Mouse (Mus musculus) kidney, postnatal 0 days (tissue): ENCODE measurements at regions not wholly inside any gene's neighbourhood (a gene's known extent, or its start where the extent isn't known, plus 50 kb on each side); places are given as distances from the start of the nearest gene placed in this dataset.

Experiments
- ATAC-seq: fragments of 200-750 bp; cut with Nextera tagmentation; replicated peaks from 2 replicates; pipeline ENCODE4 v1.8.0; 2017; ENCODE audit warnings: low read depth, moderate number of reproducible peaks, moderate TSS enrichment, moderate library complexity; ENCODE audit not compliant: low FRiP score
- DNase-seq: peaks from one replicate; pipeline ENCODE4 v3.0.0-alpha.2; 2016; ENCODE audit warnings: low spot score
- H3K27ac ChIP-seq: fragments of 300-500 bp; sonication (generic); 2 replicates; pipeline ENCODE4 v1.5.1; 2014; ENCODE audit warnings: mild to moderate bottlenecking
- H3K27me3 ChIP-seq: fragments of 300-500 bp; sonication (generic); 2 replicates; pipeline ENCODE4 v1.6.1; 2014; ENCODE audit warnings: low read length, mixed read lengths; ENCODE audit not compliant: insufficient read depth
- H3K36me3 ChIP-seq: fragments of 300-500 bp; sonication (generic); 2 replicates; pipeline ENCODE4 v1.6.1; 2014; ENCODE audit warnings: low read length, mixed read lengths; ENCODE audit not compliant: insufficient read depth
- H3K4me1 ChIP-seq: fragments of 300-500 bp; sonication (generic); replicated peaks from 2 replicates; pipeline ENCODE4 v1.6.1; 2014; ENCODE audit warnings: antibody characterized with exemption, low read length, mixed read lengths; ENCODE audit not compliant: insufficient read depth
- H3K4me2 ChIP-seq: fragments of 300-500 bp; sonication (generic); 2 replicates; pipeline ENCODE4 v1.6.1; 2014; ENCODE audit warnings: mild to moderate bottlenecking, low read length, moderate library complexity, mixed read lengths
- H3K4me3 ChIP-seq: fragments of 300-500 bp; sonication (generic); replicated peaks from 2 replicates; pipeline ENCODE4 v1.5.1; 2014; ENCODE audit warnings: low read depth, low read length
- H3K9ac ChIP-seq: fragments of 300-500 bp; sonication (generic); 2 replicates; pipeline ENCODE4 v1.6.1; 2014; ENCODE audit warnings: low read depth, low read length
- H3K9me3 ChIP-seq: fragments of 300-500 bp; sonication (generic); replicated peaks from 2 replicates; pipeline ENCODE4 v1.6.1; 2016; ENCODE audit warnings: low read length, inconsistent platforms, mixed read lengths
- CTCF ChIP-seq: IDR thresholded peaks from 2 replicates; pipeline ENCODE4 v1.5.1; 2016; ENCODE audit warnings: antibody characterized with exemption, low read depth, mild to moderate bottlenecking, moderate library complexity
- WGBS: fragments of 180-500 bp; shearing (Covaris S2); extraction: QIAGEN DNeasy Blood & Tissue Kit; methylation state at CpG from one replicate; pipeline ENCODE4 v1.1.7; 2014; 5-methylcytosine and 5-hydroxymethylcytosine counted together

- Histone ChIP-seq H3K4me3 (no peak overlapping the region), H3K36me3 (no peaks in the 10 kb centered on the region), H3K27ac (no peak overlapping the region), H3K27me3 (no peaks in the 10 kb centered on the region), H3K4me1 (no peaks in the 10 kb centered on the region), H3K9ac (no peak overlapping the region), H3K9me3 (no peaks in the 10 kb centered on the region), H3K4me2 (no peak overlapping the region)
- peak; percentile 2 for DNase-seq
- TF ChIP-seq CTCF: no peak
- no peak for ATAC-seq
- WGBS: 61% methylated on average over 2 of the region's 2 CpGs
Observed at GRCm38 (mm10) chr12:26100140-26100539, 314.9 kb downstream of the Rnf144a start.

GRCm38 (mm10) chr12:26099176-26099575, 315.9 kb downstream of the Rnf144a start:
- no peaks in the 10 kb centered on the region for H3K4me1 ChIP-seq
- H3K9me3 ChIP-seq: no peaks in the 10 kb centered on the region
- 87% methylated on average over 5 of the region's 5 CpGs for WGBS
- H3K4me2 ChIP-seq: no peak overlapping the region
- H3K4me3 ChIP-seq: no peak overlapping the region
- H3K27me3 ChIP-seq: no peaks in the 10 kb centered on the region
- no peak overlapping the region for H3K27ac ChIP-seq
- ATAC-seq (no peak), DNase-seq (no peak)
- H3K36me3 ChIP-seq: no peaks in the 10 kb centered on the region
- H3K9ac ChIP-seq: no peak overlapping the region
- no peak for TF ChIP-seq CTCF

GRCm38 (mm10) chr12:26092311-26092710, 322.7 kb downstream of the Rnf144a start:
- no peak overlapping the region for H3K4me3 ChIP-seq
- no peaks in the 10 kb centered on the region for H3K27me3 ChIP-seq
- H3K4me2 ChIP-seq: no peak overlapping the region
- H3K4me1 ChIP-seq: no peaks in the 10 kb centered on the region
- ATAC-seq (no peak), DNase-seq (no peak)
- 61% methylated on average over 5 of the region's 5 CpGs for WGBS
- TF ChIP-seq CTCF: no peak
- no peaks in the 10 kb centered on the region for H3K36me3 ChIP-seq
- H3K27ac ChIP-seq: no peak overlapping the region
- no peak overlapping the region for H3K9ac ChIP-seq
- H3K9me3 ChIP-seq: no peaks in the 10 kb centered on the region

GRCm38 (mm10) chr12:26091865-26092264, 323.2 kb downstream of the Rnf144a start:
- WGBS: 69% methylated on average over 3 of the region's 3 CpGs
- no peak for TF ChIP-seq CTCF
- no peaks in the 10 kb centered on the region for H3K36me3 ChIP-seq
- H3K27me3 ChIP-seq: no peaks in the 10 kb centered on the region
- H3K9ac ChIP-seq: no peak overlapping the region
- ATAC-seq (no peak), DNase-seq (no peak)
- no peaks in the 10 kb centered on the region for H3K9me3 ChIP-seq
- H3K4me3 ChIP-seq: no peak overlapping the region
- H3K4me2 ChIP-seq: no peak overlapping the region
- H3K27ac ChIP-seq: no peak overlapping the region
- no peaks in the 10 kb centered on the region for H3K4me1 ChIP-seq

GRCm38 (mm10) chr12:26088389-26088788, 326.7 kb downstream of the Rnf144a start:
- Histone ChIP-seq H3K36me3 (no peaks in the 10 kb centered on the region), H3K9me3 (no peaks in the 10 kb centered on the region), H3K4me2 (no peak overlapping the region), H3K4me3 (no peak overlapping the region), H3K27ac (no peak overlapping the region), H3K9ac (no peak overlapping the region), H3K27me3 (no peaks in the 10 kb centered on the region), H3K4me1 (no peaks in the 10 kb centered on the region)
- 80% methylated on average over 3 of the region's 3 CpGs for WGBS
- DNase-seq (no peak), ATAC-seq (no peak)
- TF ChIP-seq CTCF: no peak

GRCm38 (mm10) chr12:26086923-26087322, 328.1 kb downstream of the Rnf144a start:
- Histone ChIP-seq H3K36me3 (no peaks in the 10 kb centered on the region), H3K9me3 (no peaks in the 10 kb centered on the region), H3K4me2 (no peak overlapping the region), H3K27me3 (no peaks in the 10 kb centered on the region), H3K27ac (no peak overlapping the region), H3K4me1 (no peaks in the 10 kb centered on the region), H3K9ac (no peak overlapping the region), H3K4me3 (no peak overlapping the region)
- no peak for TF ChIP-seq CTCF
- no peak for ATAC-seq
- DNase-seq: no peak
- WGBS: 82% methylated on average over 4 of the region's 4 CpGs

GRCm38 (mm10) chr12:26086414-26086813, 328.6 kb downstream of the Rnf144a start:
- no peak overlapping the region for H3K9ac ChIP-seq
- ATAC-seq (no peak), DNase-seq (no peak)
- H3K4me3 ChIP-seq: no peak overlapping the region
- no peak overlapping the region for H3K4me2 ChIP-seq
- no peak for TF ChIP-seq CTCF
- no peak overlapping the region for H3K27ac ChIP-seq
- H3K4me1 ChIP-seq: no peaks in the 10 kb centered on the region
- H3K27me3 ChIP-seq: no peaks in the 10 kb centered on the region
- WGBS: 95% methylated on average over 3 of the region's 3 CpGs
- no peaks in the 10 kb centered on the region for H3K36me3 ChIP-seq
- no peaks in the 10 kb centered on the region for H3K9me3 ChIP-seq
